Comparison of ENCODE assay signal across 25 mouse cellular contexts in genomic region chr10:74924274-74924673, GRCm38 (mm10). TPM values are rescaled to one million over a fixed set of nuclear protein-coding genes. Genes with fewer than 3 reads are reported as not detected.
"Had no signal": no experiment of that assay in that cellular context is flagged by ENCODE, and none has a peak within 500 bp of the region (broad histone marks: within the 10 kb centered on the region; RNA-seq: fewer than 3 reads in every experiment).

No protein-coding gene starts in this region.

- H3K9me3 ChIP-seq: heart, embryonic 13.5 days; heart, embryonic 15.5 days; hindbrain, embryonic 13.5 days; hindbrain, embryonic 15.5 days; kidney, embryonic 15.5 days; limb, embryonic 13.5 days; limb, embryonic 15.5 days; liver, embryonic 12.5 days had no signal

- DNase-seq: gastrocnemius, postnatal 14 days; gastrocnemius, postnatal 36 days; heart, adult 18-20 months; heart, postnatal 14 days; heart, postnatal 36 days; kidney, adult 11 months; kidney, adult 2 months; kidney, adult 9 months; kidney, postnatal 14 days; kidney, postnatal 36 days; layer of hippocampus, adult 9-11 months; layer of hippocampus, postnatal 36 days; left cerebral cortex, postnatal 4 days had no signal

- H3K9ac ChIP-seq: heart, embryonic 13.5 days; heart, embryonic 15.5 days; hindbrain, embryonic 13.5 days; hindbrain, embryonic 15.5 days; kidney, embryonic 15.5 days; limb, embryonic 13.5 days; limb, embryonic 15.5 days; liver, embryonic 12.5 days; liver, embryonic 14.5 days had no signal

- ATAC-seq: hindbrain, postnatal 0 days; liver, embryonic 12.5 days had no signal

- H3K4me2 ChIP-seq: heart, embryonic 13.5 days; heart, embryonic 15.5 days; hindbrain, embryonic 13.5 days; hindbrain, embryonic 15.5 days; kidney, embryonic 15.5 days; limb, embryonic 13.5 days; limb, embryonic 15.5 days; liver, embryonic 12.5 days had no signal

- H3K4me3 ChIP-seq: heart, embryonic 13.5 days; heart, embryonic 15.5 days; hindbrain, embryonic 13.5 days; hindbrain, embryonic 15.5 days; kidney, embryonic 15.5 days; limb, embryonic 13.5 days; limb, embryonic 15.5 days; liver, embryonic 12.5 days had no signal

- H3K36me3 ChIP-seq: heart, embryonic 13.5 days; heart, embryonic 15.5 days; hindbrain, embryonic 13.5 days; hindbrain, embryonic 15.5 days; kidney, embryonic 15.5 days; limb, embryonic 13.5 days; limb, embryonic 15.5 days; liver, embryonic 12.5 days had no signal

- H3K27me3 ChIP-seq: hindbrain, embryonic 15.5 days; limb, embryonic 15.5 days; liver, embryonic 12.5 days had no signal

- H3K27ac ChIP-seq: heart, embryonic 13.5 days; heart, embryonic 15.5 days; hindbrain, embryonic 13.5 days; hindbrain, embryonic 15.5 days; hindbrain, postnatal 0 days; kidney, embryonic 15.5 days; kidney, postnatal 0 days; limb, embryonic 13.5 days; limb, embryonic 15.5 days; liver, embryonic 12.5 days; liver, embryonic 14.5 days had no signal

RNA-seq across cellular contexts. Expression of gene Gnaz, which starts 42.7 kb away (rescaled TPM):
- polyA plus RNA-seq: liver, adult 2 months had no signal
